Mouse (Mus musculus) adipocyte (in vitro differentiated cells): ENCODE data around the gene Zyx.

Experiments
- DNase-seq: peaks from one replicate; pipeline ENCODE4 v3.0.0-alpha.2; 2016; ENCODE audit warnings: low spot score

The Zyx gene

GRCm38 (mm10) chr6:42349426-42350020, at the start of gene Zyx:
Gene Zyx, plus strand, starts transcription at chr6:42349630.
- DNase-seq: peak; percentile 97

GRCm38 (mm10) chr6:42309816-42310378, 39.5 kb upstream of the Zyx start:
- DNase-seq: no peak

GRCm38 (mm10) chr6:42310427-42311053, 38.9 kb upstream of the Zyx start:
- DNase-seq: no peak

GRCm38 (mm10) chr6:42318293-42318692, 31.1 kb upstream of the Zyx start:
- no peak for DNase-seq

- no peak for DNase-seq
These were observed 25.9 kb upstream of the Zyx start for GRCm38 (mm10) chr6:42323371-42324066.

- DNase-seq: no peak
These were observed 25.4 kb upstream of the Zyx start for GRCm38 (mm10) chr6:42324067-42324481.

- no peak for DNase-seq
These were observed 24.8 kb upstream of the Zyx start, which contains the start of gene Fam131b for GRCm38 (mm10) chr6:42324482-42325267. Gene Fam131b, minus strand, starts transcription at chr6:42324643.

GRCm38 (mm10) chr6:42325268-42325609, 24.2 kb upstream of the Zyx start:
- DNase-seq: peak; percentile 86

GRCm38 (mm10) chr6:42326509-42326908, 22.9 kb upstream of the Zyx start:
- DNase-seq: no peak

GRCm38 (mm10) chr6:42328757-42329156, 20.7 kb upstream of the Zyx start:
- no peak for DNase-seq

GRCm38 (mm10) chr6:42330216-42330615, 19.2 kb upstream of the Zyx start:
- no peak for DNase-seq

- DNase-seq: no peak
These were observed 18.5 kb upstream of the Zyx start for GRCm38 (mm10) chr6:42330946-42331345.

- no peak for DNase-seq
These were observed 10.2 kb upstream of the Zyx start for GRCm38 (mm10) chr6:42339189-42339588.

- peak; percentile 60 for DNase-seq
These were observed 9.4 kb upstream of the Zyx start for GRCm38 (mm10) chr6:42339981-42340380.

- no peak for DNase-seq
These were observed 7.3 kb upstream of the Zyx start for GRCm38 (mm10) chr6:42342171-42342570.

GRCm38 (mm10) chr6:42343361-42344120, 5.9 kb upstream of the Zyx start:
- DNase-seq: no peak

GRCm38 (mm10) chr6:42344255-42344654, 5.2 kb upstream of the Zyx start:
- no peak for DNase-seq

GRCm38 (mm10) chr6:42348281-42349005, 987 bp upstream of the Zyx start:
- no peak for DNase-seq

GRCm38 (mm10) chr6:42349006-42349425, 414 bp upstream of the Zyx start:
- DNase-seq: peak; percentile 89

GRCm38 (mm10) chr6:42350021-42350967, 864 bp downstream of the Zyx start:
- peak; percentile 71 for DNase-seq
